Mouse (Mus musculus) embryonic fibroblast, embryonic 13.5 days (primary cell): ENCODE results near the gene Pptc7. TPM values are rescaled to one million over a fixed set of nuclear protein-coding genes. Genes with fewer than 3 reads are reported as not detected.
A peak's percentile ranks its signal among the peaks of the same experiment; 100 is the strongest.

ENCODE experiments used
- H3K27ac ChIP-seq: 2 replicates; pipeline ENCODE4 v1.5.1; 2012; ENCODE audit warnings: low read length, control low read depth, inconsistent platforms; ENCODE audit not compliant: insufficient read depth
- H3K4me1 ChIP-seq: 2 replicates; pipeline ENCODE4 v1.6.1; 2011; ENCODE audit warnings: low read length; ENCODE audit not compliant: control insufficient read depth, insufficient read depth
- H3K4me3 ChIP-seq: 2 replicates; pipeline ENCODE4 v1.5.1; 2011; ENCODE audit warnings: mild to moderate bottlenecking, control low read depth, low read length; ENCODE audit not compliant: insufficient read depth
- CTCF ChIP-seq: IDR thresholded peaks from 2 replicates; pipeline ENCODE4 v1.5.1; 2011; ENCODE audit warnings: mild to moderate bottlenecking, control low read depth, low read length, moderate library complexity, borderline replicate concordance; ENCODE audit not compliant: insufficient read depth
- POLR2A ChIP-seq: IDR thresholded peaks from 2 replicates; pipeline ENCODE4 v1.6.1; 2011; ENCODE audit warnings: low read depth, mild to moderate bottlenecking, control low read depth, low read length, moderate library complexity
- polyA plus RNA-seq: library from polyadenylated mRNA; stranded (reverse); fragments of >200 nt; gene quantifications from 2 replicates; pipeline ENCODE4 v1.2.4, GENCODE M21; 2011; ENCODE audit warnings: low read depth; ENCODE audit not compliant: missing spikeins, insufficient read length

Gene Pptc7
- polyA plus RNA-seq, 1 experiment = 15.6 TPM

- Histone ChIP-seq H3K4me3 (no peak overlapping the region), H3K4me1 (peaks cover 2% of the 10 kb centered on the region; the same call in 1 of the 2 replicates), H3K27ac (no peak overlapping the region)
- TF ChIP-seq CTCF (no peak), POLR2A (no peak)
These were observed 10.1 kb downstream of the Pptc7 start for GRCm38 (mm10) chr5:122294219-122294735.

GRCm38 (mm10) chr5:122295113-122295935, 11.2 kb downstream of the Pptc7 start:
- H3K27ac ChIP-seq = no peak overlapping the region
- H3K4me1 ChIP-seq = peaks cover 4% of the 10 kb centered on the region; the same call in 1 of the 2 replicates
- H3K4me3 ChIP-seq = no peak overlapping the region
- TF ChIP-seq POLR2A = no peak
- TF ChIP-seq CTCF = no peak

GRCm38 (mm10) chr5:122300071-122300518, 15.9 kb downstream of the Pptc7 start:
- peak overlapping the region; percentile 81 for H3K27ac ChIP-seq

DNA sequence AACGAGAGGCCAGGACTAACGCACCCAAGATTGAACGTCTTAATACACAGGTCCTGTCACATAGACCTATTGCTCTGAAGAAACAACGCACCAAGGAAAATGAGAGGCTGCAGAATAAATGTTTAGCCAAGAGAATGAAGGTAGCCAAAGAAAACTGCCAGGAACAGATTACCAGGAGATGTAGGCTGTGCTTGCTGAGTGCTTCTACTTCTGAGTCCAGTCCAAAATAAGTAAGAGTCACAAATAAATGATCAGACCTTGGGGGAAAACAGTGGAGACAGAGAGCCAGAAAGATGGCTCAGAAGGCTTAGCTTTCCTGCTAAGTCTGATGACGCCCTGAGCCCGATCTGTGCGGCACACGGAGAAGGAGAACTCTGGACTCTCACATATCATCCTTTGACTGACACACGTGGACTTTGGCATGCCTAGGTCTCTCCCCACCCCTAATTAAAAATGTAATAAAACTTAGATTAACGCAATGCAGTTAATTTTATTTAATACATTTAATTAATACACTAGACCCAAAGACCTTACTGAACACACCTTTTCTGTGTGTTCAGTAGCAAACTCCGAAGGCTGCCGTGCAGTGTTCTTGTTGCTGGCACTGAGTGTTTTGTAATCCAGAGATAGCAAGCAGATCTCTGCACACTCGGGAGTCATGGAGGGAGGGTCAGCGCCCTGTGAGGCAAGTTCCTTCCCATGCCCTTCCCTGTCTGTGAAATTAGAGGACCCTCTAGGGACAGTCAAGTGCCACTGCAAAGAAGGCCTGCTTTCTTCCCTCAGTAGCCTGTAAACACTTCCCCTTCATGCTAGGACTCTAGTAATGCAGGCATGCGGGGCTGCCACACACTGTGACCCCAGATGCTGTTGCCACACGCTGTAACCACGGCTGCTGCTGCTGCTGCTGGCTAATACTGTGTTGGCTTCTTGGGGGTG, 18.9 kb downstream of the Pptc7 start:
- Histone ChIP-seq H3K27ac (peak overlapping the region; percentile 80), H3K4me1 (peaks cover 36% of the 10 kb centered on the region), H3K4me3 (no peak overlapping the region)
- TF ChIP-seq POLR2A (no peak), CTCF (no peak)

More at GRCm38 (mm10) chr5:122300071-122300518, 15.9 kb downstream of the Pptc7 start:
- H3K4me1 ChIP-seq = peaks cover 34% of the 10 kb centered on the region
- no peak for TF ChIP-seq POLR2A
- no peak for TF ChIP-seq CTCF
- no peak overlapping the region for H3K4me3 ChIP-seq

DNA sequence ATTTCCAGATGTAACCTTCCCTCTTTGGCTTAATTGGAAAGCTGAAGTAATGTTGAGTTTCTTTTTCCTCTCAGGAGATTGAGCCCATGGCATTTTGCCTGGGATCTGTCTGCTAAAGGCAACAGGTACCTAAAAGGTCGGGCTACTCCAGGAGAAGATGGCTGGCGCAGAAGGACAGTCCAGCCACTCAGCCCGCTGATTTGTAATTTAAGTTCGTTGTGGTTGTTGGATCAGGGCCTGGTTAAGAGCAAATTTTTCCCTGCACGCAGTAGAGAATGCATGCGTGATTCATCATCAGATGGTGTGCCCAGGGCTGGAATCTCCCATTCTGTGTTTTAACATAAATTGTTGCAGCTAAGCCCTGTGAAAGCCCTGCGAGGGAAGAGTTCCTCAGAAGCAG, 19.8 kb downstream of the Pptc7 start:
- no peak overlapping the region for H3K4me3 ChIP-seq
- TF ChIP-seq POLR2A (no peak), CTCF (no peak)
- peak overlapping the region; percentile 86 for H3K27ac ChIP-seq
- H3K4me1 ChIP-seq = peaks cover 34% of the 10 kb centered on the region

GRCm38 (mm10) chr5:122304541-122304940, 20.4 kb downstream of the Pptc7 start:
- H3K4me3 ChIP-seq = no peak overlapping the region
- H3K27ac ChIP-seq = peak overlapping the region; percentile 86
- TF ChIP-seq CTCF (no peak), POLR2A (no peak)
- H3K4me1 ChIP-seq = peaks cover 34% of the 10 kb centered on the region

- Histone ChIP-seq H3K4me1 (peaks cover 32% of the 10 kb centered on the region), H3K4me3 (no peak overlapping the region), H3K27ac (peak overlapping the region; percentile 86)
- TF ChIP-seq CTCF = no peak
- TF ChIP-seq POLR2A = no peak
These were observed 21.3 kb downstream of the Pptc7 start for GRCm38 (mm10) chr5:122305472-122305871.

DNA sequence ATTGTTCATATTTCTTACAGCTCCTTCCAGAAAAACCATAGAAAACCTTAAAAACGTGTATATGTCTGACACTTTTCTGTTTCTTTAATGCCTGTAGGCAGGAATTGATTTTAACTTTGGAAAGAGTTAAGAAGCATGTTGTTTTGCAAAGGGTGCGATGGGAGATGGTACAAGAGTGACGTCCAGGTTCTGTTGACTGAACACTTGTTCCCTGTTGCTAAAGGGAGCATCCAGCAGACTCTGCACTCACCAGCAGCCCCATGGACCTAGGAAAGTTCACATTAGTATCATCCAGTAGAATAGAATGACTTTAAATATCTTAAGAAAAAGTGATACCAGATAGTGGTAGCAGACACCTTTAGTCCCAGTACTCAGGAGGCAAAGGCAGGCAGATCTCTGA, 22.4 kb downstream of the Pptc7 start:
- no peak for TF ChIP-seq CTCF
- no peak for TF ChIP-seq POLR2A
- no peak overlapping the region for H3K4me3 ChIP-seq
- peaks cover 37% of the 10 kb centered on the region for H3K4me1 ChIP-seq
- H3K27ac ChIP-seq = no peak overlapping the region

- TF ChIP-seq POLR2A (no peak), CTCF (no peak)
- H3K27ac ChIP-seq = no peak overlapping the region
- no peak overlapping the region for H3K4me3 ChIP-seq
- H3K4me1 ChIP-seq = peaks cover 8% of the 10 kb centered on the region; the same call in 1 of the 2 replicates
These were observed 26.5 kb downstream of the Pptc7 start for GRCm38 (mm10) chr5:122310699-122311098.
